Mouse (Mus musculus): ENCODE data around the gene Slc35a3.
"Not testable (repeated sequence)": the region's sequence is repeated elsewhere in the genome, so short reads cannot be mapped to it uniquely, and the experiment has no call there.

Gene Slc35a3

GRCm38 (mm10) chr3:116712436-116712881 lies at the start of gene Slc35a3:
Slc35a3 (minus strand) TSS chr3:116712831.
- DNase-seq = no peak

GRCm38 (mm10) chr3:116752818-116753217 lies 40.2 kb upstream of the Slc35a3 start:
- DNase-seq = no peak

GRCm38 (mm10) chr3:116751191-116751860 lies 38.7 kb upstream of the Slc35a3 start:
- no peak for DNase-seq

GRCm38 (mm10) chr3:116748391-116749170 lies 36.0 kb upstream of the Slc35a3 start:
- DNase-seq = no peak

GRCm38 (mm10) chr3:116747648-116748047 lies 35.0 kb upstream of the Slc35a3 start:
- not testable (repeated sequence) for DNase-seq

- no peak for DNase-seq
These were observed 28.3 kb upstream of the Slc35a3 start for GRCm38 (mm10) chr3:116740963-116741362.

GRCm38 (mm10) chr3:116740106-116740505 lies 27.5 kb upstream of the Slc35a3 start:
- no peak for DNase-seq

- DNase-seq = no peak
These were observed 24.7 kb upstream of the Slc35a3 start for GRCm38 (mm10) chr3:116737326-116737731.

- no peak for DNase-seq
These were observed 17.0 kb upstream of the Slc35a3 start for GRCm38 (mm10) chr3:116729483-116730174.

- DNase-seq = no peak
These were observed 14.2 kb upstream of the Slc35a3 start for GRCm38 (mm10) chr3:116726807-116727206.

GRCm38 (mm10) chr3:116723496-116724481 lies 11.2 kb upstream of the Slc35a3 start:
- DNase-seq = no peak

- no peak for DNase-seq
These were observed 10.3 kb upstream of the Slc35a3 start for GRCm38 (mm10) chr3:116722980-116723379.

GRCm38 (mm10) chr3:116718951-116719350 lies 6.3 kb upstream of the Slc35a3 start:
- DNase-seq = no peak

- no peak for DNase-seq
These were observed 400 bp upstream of the Slc35a3 start for GRCm38 (mm10) chr3:116713031-116713430.

GRCm38 (mm10) chr3:116711624-116712435 lies 801 bp downstream of the Slc35a3 start:
- peak; percentile 86 for DNase-seq

- DNase-seq = no peak
These were observed 1.7 kb downstream of the Slc35a3 start for GRCm38 (mm10) chr3:116710941-116711340.

GRCm38 (mm10) chr3:116705637-116706204 lies 6.9 kb downstream of the Slc35a3 start:
- no peak for DNase-seq

GRCm38 (mm10) chr3:116703835-116704234 lies 8.8 kb downstream of the Slc35a3 start:
- no peak for DNase-seq

- no peak for DNase-seq
These were observed 9.9 kb downstream of the Slc35a3 start for GRCm38 (mm10) chr3:116702647-116703272.

GRCm38 (mm10) chr3:116701601-116702000 lies 11.0 kb downstream of the Slc35a3 start:
- DNase-seq = no peak

- no peak for DNase-seq
These were observed 13.8 kb downstream of the Slc35a3 start for GRCm38 (mm10) chr3:116698786-116699185.

Measured in right cerebral cortex, postnatal 25 days (tissue).